19 mouse cellular contexts compared by ENCODE assay signal in genomic region chr13:73273536-73273935, GRCm38 (mm10). TPM values are rescaled to one million over a fixed set of nuclear protein-coding genes. Genes with fewer than 3 reads are reported as not detected.
"Had no signal": no experiment of that assay in that cellular context is flagged by ENCODE, and none has a peak within 500 bp of the region (broad histone marks: within the 10 kb centered on the region; RNA-seq: fewer than 3 reads in every experiment).

No protein-coding gene starts in this region.

- H3K9ac ChIP-seq: neural tube, embryonic 15.5 days; stomach, embryonic 15.5 days had no signal

- DNase-seq: retina, postnatal 1 day; right cerebral cortex, adult 18-20 months; right cerebral cortex, postnatal 14 days; right cerebral cortex, postnatal 25 days; right cerebral cortex, postnatal 4 days; spleen, adult 18-20 months; thymus, adult 18-20 months; thymus, adult 2 months; thymus, postnatal 14 days; thymus, postnatal 25 days; thymus, postnatal 36 days; thymus, postnatal 4 days had no signal

- H3K36me3 ChIP-seq: neural tube, embryonic 15.5 days; stomach, embryonic 15.5 days had no signal

- H3K4me2 ChIP-seq: neural tube, embryonic 15.5 days; stomach, embryonic 15.5 days had no signal

- H3K4me3 ChIP-seq: neural tube, embryonic 15.5 days; stomach, embryonic 15.5 days had no signal

- H3K27ac ChIP-seq: neural tube, embryonic 15.5 days; stomach, embryonic 15.5 days; stomach, postnatal 0 days had no signal

- H3K9me3 ChIP-seq: neural tube, embryonic 15.5 days; stomach, embryonic 15.5 days had no signal

RNA-seq across cellular contexts. Expression of gene Irx4, which starts 13.3 kb away (rescaled TPM):
- total RNA-seq: neutrophil, adult 5-6 weeks had no signal
- polyA plus RNA-seq: stomach, embryonic 14.5 days; stomach, postnatal 0 days; testis, adult 2 months; urinary bladder, adult 2 months had no signal
